Mouse (Mus musculus): Measurements from ENCODE around the gene Gm2696.

DNA sequence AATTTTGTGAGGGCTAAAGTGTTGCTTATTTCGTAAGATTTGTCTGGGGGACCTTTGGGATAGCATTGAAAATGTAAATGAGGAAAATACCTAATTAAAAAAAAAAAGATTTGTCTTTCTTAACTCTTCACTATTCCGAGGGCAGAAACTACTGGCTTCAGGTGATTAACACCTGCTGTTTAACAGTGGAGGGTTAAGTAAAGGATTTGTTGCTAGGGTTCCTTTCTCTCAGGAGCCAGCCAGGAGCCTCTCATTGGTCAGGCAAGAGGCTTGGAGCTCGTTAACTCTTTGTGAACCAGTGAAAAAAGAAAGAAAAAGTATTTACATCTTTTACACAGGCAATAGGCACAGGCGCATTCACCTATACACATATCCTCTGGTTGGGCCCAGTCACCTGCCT lies 4.7 kb downstream of the Gm2696 start:
- TF ChIP-seq CTCF (IDR thresholded peaks at IDR 0.05; ENCODE audit: control insufficient read depth, insufficient read depth, insufficient replicate concordance, low read depth, low read length) (no peak), POLR2A (IDR thresholded peaks at IDR 0.05; ENCODE audit: control insufficient read depth, low read depth, low read length) (no peak)

Data from testis, adult 2 months (tissue).